Mouse (Mus musculus) mouse embryonic stem cell (cell line): ENCODE data around the gene Cachd1.

Experiments used
- in situ Hi-C, 2 experiments: fragments of 300-500 bp; cut with MboI; formaldehyde crosslinking; loops; 1 replicate in 1 of 2; 3 replicates in 1 of 2; pipeline ENCODE4 v1.14.3; 2019 to 2020; ENCODE audit warnings: low sequenced_read_pairs in 2 of 2, low pct_unique_long_range_greater_than_20kb in 1 of 2, mixed read lengths in 1 of 2; ENCODE audit not compliant: unreplicated experiment in 1 of 2

Cachd1 gene

GRCm38 (mm10) chr4:100782348-100782747 lies 5.9 kb downstream of the Cachd1 start:
- in situ Hi-C loops: no loop called here

DNA sequence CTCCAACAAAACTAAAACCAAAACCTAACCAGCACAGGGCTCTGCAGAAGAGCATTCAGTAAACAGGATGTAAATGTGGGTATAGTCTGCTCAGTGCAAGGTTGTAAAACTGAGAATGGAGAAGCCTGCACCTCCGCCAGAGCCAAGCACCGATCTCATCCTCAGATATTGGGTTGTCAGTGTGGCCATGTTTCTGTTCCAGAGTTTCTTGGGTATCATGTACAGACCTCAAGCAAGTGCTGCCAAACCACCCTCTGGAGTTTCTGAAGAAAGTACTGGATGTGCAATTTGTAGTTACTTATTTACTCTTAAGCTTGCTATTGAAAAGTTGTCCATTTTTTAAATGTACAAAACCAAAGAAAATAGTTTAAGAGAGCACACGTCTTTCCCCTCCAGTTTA lies 6.4 kb downstream of the Cachd1 start:
- in situ Hi-C loops: no loop called here

- in situ Hi-C loops: no loop called here
Measured at GRCm38 (mm10) chr4:100787201-100787600, 10.7 kb downstream of the Cachd1 start.

DNA sequence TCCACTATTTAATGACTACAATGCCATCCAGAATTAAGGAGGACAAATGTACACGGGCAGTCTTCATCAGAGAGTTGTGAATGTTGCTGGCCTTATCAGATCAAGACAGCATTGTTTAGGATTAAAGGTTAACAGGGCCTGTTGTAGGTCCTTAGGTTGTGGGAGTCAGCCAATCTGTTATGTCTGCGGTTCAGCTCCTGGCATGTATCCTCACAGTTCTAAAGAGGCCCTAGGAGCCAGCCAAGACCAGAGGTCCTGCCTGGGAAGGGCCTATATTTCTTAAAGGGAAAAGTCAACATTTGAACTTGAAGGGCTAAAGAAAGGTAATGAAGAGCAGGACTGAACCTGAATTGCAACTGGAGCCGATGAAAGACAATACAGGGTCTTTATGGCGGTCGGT lies 13.7 kb downstream of the Cachd1 start:
- in situ Hi-C loops: no loop called here

- in situ Hi-C loops: no loop called here
Measured at GRCm38 (mm10) chr4:100793147-100793546, 16.7 kb downstream of the Cachd1 start.

DNA sequence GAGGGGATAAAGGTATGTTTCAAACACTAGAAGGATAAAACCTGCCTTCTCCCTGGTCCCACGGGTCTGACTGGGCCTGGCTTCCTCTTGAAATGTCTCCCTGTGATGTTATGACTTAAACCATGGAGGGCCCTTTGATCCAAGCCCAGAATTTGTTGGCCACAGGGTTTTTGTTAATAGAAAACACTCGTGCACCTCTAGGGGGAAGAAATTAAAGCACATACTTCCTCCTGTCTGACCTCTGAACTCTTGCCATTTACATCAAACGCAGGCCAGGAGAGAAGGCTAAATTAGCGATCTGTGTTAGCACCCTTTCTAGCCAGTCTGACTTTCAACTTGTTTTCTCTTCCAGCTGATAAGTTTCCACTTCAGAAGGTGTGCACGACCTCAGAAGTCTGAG lies 19.0 kb downstream of the Cachd1 start:
- in situ Hi-C loops: no loop called here

DNA sequence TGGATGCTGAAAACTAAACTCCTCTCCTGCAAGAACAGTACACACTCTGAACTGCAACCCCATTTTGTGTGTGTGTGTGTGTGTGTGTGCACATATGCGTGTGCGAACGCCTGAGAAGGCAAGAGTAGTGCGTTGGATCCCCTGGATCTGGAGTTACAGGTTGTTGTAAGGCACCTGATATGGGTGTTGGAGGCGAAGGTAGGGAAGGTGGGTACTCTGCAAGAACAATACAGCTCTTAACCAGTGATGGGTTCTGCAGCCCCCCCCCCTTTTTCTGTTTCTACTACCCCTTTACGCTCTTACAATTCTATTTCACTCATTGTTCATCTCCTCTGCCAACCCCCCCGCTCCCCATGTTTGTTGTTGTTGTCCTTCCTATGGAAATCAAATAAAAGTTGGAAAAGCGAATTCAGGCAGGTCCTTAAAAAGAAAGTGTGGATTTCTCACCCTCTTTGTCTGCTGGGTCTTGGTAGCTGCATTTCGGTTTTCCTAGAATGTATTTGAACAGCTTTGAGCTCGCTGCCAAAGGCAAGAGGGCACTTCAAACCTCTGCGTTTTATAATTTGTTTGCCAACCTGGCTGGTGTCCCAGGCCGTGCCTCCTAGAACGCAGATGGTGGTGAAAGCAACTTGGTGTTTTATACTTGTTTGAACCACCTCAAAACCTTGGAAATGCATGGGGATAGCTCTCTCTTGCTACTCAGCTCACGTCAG lies 24.4 kb downstream of the Cachd1 start:
- in situ Hi-C loops: no loop called here

GRCm38 (mm10) chr4:100801443-100801786 lies 24.9 kb downstream of the Cachd1 start:
- in situ Hi-C loops: no loop called here

GRCm38 (mm10) chr4:100811057-100811695 lies 34.7 kb downstream of the Cachd1 start:
- in situ Hi-C loops: no loop called here

- in situ Hi-C loops: no loop called here
Measured at GRCm38 (mm10) chr4:100811802-100812510, 35.5 kb downstream of the Cachd1 start.

- in situ Hi-C loops: no loop called here
Measured at GRCm38 (mm10) chr4:100813767-100814461, 37.4 kb downstream of the Cachd1 start.

DNA sequence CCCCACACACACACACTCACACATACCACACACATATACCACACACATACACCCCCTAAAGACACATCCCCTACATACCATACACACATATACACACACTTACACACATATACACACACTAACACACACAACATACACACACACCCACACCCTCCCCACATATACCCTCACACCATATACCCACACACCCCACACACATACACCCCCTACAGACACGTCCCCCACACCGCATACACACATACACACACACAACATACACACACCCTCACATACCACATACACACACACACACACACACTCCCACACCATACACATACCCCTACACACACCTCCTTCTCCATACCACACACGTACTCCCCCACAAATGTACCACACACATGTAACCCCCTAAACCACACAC lies 42.8 kb downstream of the Cachd1 start:
- in situ Hi-C loops: no loop called here

- in situ Hi-C loops: no loop called here
Measured at GRCm38 (mm10) chr4:100822526-100822925, 46.1 kb downstream of the Cachd1 start.

DNA sequence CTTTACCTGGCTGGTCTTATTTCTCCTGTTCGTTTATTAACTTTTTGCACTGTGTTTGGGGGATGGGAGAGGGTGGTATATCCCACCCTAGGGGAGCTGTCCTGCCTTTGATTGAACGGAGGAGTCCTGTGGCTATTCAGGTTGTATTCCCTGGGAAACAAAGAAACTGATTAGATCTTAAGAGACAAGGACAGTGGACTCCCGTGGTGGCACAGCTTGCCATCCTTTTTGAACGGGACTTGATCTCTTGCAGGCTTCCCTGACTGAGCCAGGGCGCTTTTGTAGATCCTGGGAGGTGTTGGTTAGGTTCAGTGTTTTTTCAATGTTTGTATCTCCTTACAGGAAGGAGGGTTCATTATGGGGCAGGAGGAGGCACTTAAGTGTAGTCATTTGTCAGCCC lies 50.9 kb downstream of the Cachd1 start:
- in situ Hi-C loops: no loop called here

DNA sequence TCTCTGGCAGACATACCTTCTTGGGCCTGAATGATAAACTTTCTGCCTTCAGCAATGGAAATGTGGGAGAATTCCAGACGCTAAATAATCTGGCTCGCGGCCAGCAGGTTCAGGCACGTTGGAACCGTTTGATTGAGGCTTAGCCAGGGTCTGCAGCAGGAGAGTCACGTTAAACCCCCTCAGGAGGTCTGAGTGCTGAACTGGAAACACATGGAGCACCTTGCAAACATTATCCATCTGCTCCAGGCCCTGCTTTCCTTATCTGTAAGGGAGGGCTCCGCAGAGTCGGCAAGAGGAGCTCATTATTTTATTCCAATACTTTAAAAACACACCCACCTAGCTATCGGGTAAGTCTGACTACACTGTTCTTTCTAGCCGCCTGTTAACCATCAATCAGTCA lies 52.3 kb downstream of the Cachd1 start:
- in situ Hi-C loops: no loop called here

GRCm38 (mm10) chr4:100837205-100837604 lies 60.7 kb downstream of the Cachd1 start:
- in situ Hi-C loops: no loop called here

GRCm38 (mm10) chr4:100842629-100843028 lies 66.2 kb downstream of the Cachd1 start:
- in situ Hi-C loops: no loop called here

DNA sequence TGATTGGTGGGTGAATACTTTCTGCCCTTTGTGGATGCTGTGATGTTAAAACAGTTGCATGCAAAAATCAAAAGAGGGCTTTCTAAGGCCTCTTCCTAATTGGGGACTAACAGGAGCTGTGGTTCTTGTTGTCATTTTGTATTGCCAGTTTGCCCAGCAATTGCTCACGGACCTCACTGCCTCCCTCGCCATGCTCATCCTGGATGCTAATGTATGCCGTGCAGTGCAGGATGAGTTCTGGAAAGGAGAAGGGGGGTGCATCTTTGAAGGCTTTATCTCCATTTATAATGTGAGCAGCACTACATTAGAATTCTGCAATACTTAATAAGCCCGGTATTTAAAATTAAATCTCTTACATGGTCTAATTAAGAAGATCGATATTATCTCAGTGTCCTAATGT lies 66.6 kb downstream of the Cachd1 start:
- in situ Hi-C loops: no loop called here

GRCm38 (mm10) chr4:100850846-100851495 lies 74.5 kb downstream of the Cachd1 start:
- in situ Hi-C loops: no loop called here
